In genomic region chr5:121089660-121090059, GRCm38 (mm10) we compare ENCODE assay signal across 10 mouse cellular contexts.
A peak's percentile ranks its signal among the peaks of the same experiment; 100 is the strongest.
DNase-seq lines count a peak whose midpoint lies in the region; ATAC-seq and TF ChIP-seq lines count a peak whose summit lies in the region.
"Had no signal": no experiment of that assay in that cellular context is flagged by ENCODE, and none has a peak within 500 bp of the region (broad histone marks: within the 10 kb centered on the region; RNA-seq: fewer than 3 reads in every experiment).

No protein-coding gene starts in this region.

- no peaks in the 10 kb centered on the region for H3K27me3 ChIP-seq in midbrain, embryonic 13.5 days
- no peaks in the 10 kb centered on the region for H3K27me3 ChIP-seq in thymus, adult 2 months (ENCODE audit: control insufficient read depth, insufficient read depth, low read length)
- H3K27me3 ChIP-seq: limb, embryonic 13.5 days; lung, embryonic 15.5 days had no signal

- H3K27ac ChIP-seq in midbrain, embryonic 13.5 days = peak overlapping the region; percentile 70
- H3K27ac ChIP-seq in thymus, adult 2 months (ENCODE audit: control insufficient read depth, insufficient read depth, low read length) = no peak overlapping the region
- H3K27ac ChIP-seq: limb, embryonic 13.5 days; lung, embryonic 15.5 days had no signal

- H3K9me3 ChIP-seq in midbrain, embryonic 13.5 days = no peaks in the 10 kb centered on the region
- H3K9me3 ChIP-seq: lung, embryonic 15.5 days had no signal

- WGBS in midbrain, embryonic 13.5 days = 57% methylated on average over 7 of the region's 7 CpGs
- WGBS in thymus, adult 2 months = 85% methylated on average over 7 of the region's 7 CpGs

- no peak overlapping the region for H3K9ac ChIP-seq in midbrain, embryonic 13.5 days (replicated peaks)
- H3K9ac ChIP-seq: limb, embryonic 13.5 days; lung, embryonic 15.5 days had no signal

- peak; percentile 99 for DNase-seq in brain, adult 2 months (ENCODE audit: low read depth, low spot score)
- DNase-seq in cerebellum, adult 11 months = peak; percentile 93
- peak; percentile 31 for DNase-seq in embryo, embryonic 11 days
- DNase-seq in layer of hippocampus, postnatal 10 days (ENCODE audit: low spot score in 2 of 2) = no peak
- DNase-seq in adrenal gland, postnatal 4 days (ENCODE audit: low spot score in 2 of 2) = no peak
- DNase-seq in thymus, adult 2 months = no peak
- DNase-seq: thymus, postnatal 36 days had no signal

- TF ChIP-seq POLR2A in thymus, adult 2 months (IDR thresholded peaks at IDR 0.05; ENCODE audit: control insufficient read depth, extremely low read depth, insufficient read depth, low read length, poor library complexity) = no peak

- no peak overlapping the region for H3K4me3 ChIP-seq in midbrain, embryonic 13.5 days (replicated peaks)
- H3K4me3 ChIP-seq in thymus, adult 2 months (ENCODE audit: control insufficient read depth, insufficient read depth, low read length) = no peak overlapping the region
- H3K4me3 ChIP-seq: limb, embryonic 13.5 days; lung, embryonic 15.5 days had no signal

- TF ChIP-seq CTCF in thymus, adult 2 months (IDR thresholded peaks at IDR 0.05; ENCODE audit: borderline replicate concordance, control insufficient read depth, extremely low read depth, insufficient read depth, low read length, poor library complexity) = no peak

- no peak overlapping the region for H3K4me2 ChIP-seq in midbrain, embryonic 13.5 days (replicated peaks)
- H3K4me2 ChIP-seq: limb, embryonic 13.5 days; lung, embryonic 15.5 days had no signal

- peaks cover 8% of the 10 kb centered on the region for H3K4me1 ChIP-seq in midbrain, embryonic 13.5 days (replicated peaks)
- no peaks in the 10 kb centered on the region; the same call in 1 of the 2 replicates for H3K4me1 ChIP-seq in thymus, adult 2 months (replicated peaks; ENCODE audit: control insufficient read depth, insufficient read depth, low read length)
- H3K4me1 ChIP-seq: limb, embryonic 13.5 days; lung, embryonic 15.5 days had no signal

- ATAC-seq in midbrain, embryonic 13.5 days = peak; percentile 70

- H3K36me3 ChIP-seq in midbrain, embryonic 13.5 days = no peaks in the 10 kb centered on the region
- H3K36me3 ChIP-seq in thymus, adult 2 months (ENCODE audit: control insufficient read depth, insufficient read depth, low read length) = no peaks in the 10 kb centered on the region
- H3K36me3 ChIP-seq: limb, embryonic 13.5 days; lung, embryonic 15.5 days had no signal

Comparison
In these comparisons a context has a peak if more than half of its experiments do, and no peak if none do; other contexts are left out.
1. DNase-seq: peak in brain, adult 2 months (single experiment), cerebellum, adult 11 months (single experiment) and embryo, embryonic 11 days (single experiment); none in layer of hippocampus, postnatal 10 days (0 of 2), adrenal gland, postnatal 4 days (0 of 2) and thymus, adult 2 months (single experiment).